Mouse (Mus musculus): Measurements from ENCODE around the gene Ugt1a2.

DNA sequence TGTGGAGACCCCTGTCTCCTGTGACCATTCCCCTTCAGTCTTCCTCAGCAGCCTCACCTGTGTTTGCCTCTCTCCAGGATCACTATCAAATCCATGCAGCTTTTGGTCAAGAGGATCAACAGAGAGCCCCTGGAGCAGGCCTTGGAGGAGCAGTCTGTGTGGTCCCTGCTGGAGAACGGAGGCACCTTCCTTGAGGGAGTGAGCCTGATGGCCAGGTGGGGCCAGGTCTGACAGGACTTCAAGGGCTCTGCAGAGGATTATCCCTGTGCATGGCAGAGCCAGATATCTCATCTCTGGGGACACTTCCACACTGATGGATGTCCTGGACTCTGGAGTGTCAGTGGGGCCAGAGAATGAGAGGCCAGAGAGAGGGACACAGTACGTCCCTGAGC lies 55.1 kb downstream of the Ugt1a2 start:
- no peak for TF ChIP-seq CTCF (IDR thresholded peaks at IDR 0.05; ENCODE audit: control insufficient read depth, insufficient read depth, insufficient read length)
- TF ChIP-seq MYOD1 (IDR thresholded peaks at IDR 0.05; ENCODE audit: control insufficient read depth, insufficient read length, low read depth): no peak
- no peak for TF ChIP-seq USF1 (IDR thresholded peaks at IDR 0.05; ENCODE audit: low read depth)
